Mouse (Mus musculus) left cerebral cortex, adult 6 months (tissue): Measurements from ENCODE around the gene Ttc30a2. TPM values are rescaled to one million over a fixed set of nuclear protein-coding genes. Genes with fewer than 3 reads are reported as not detected.

Experiments used
- long read RNA-seq, 2 experiments: library from polyadenylated mRNA; unstranded; transcript quantifications; one replicate each; pipeline ENCODE4 v2.0.0; 2019 to 2020
- polyA plus RNA-seq: library from polyadenylated mRNA; unstranded; fragments of <200 nt; fragmentation: Nextera tagmentation; gene quantifications from 2 replicates; pipeline ENCODE4 v1.2.3, GENCODE M21; 2021

The Ttc30a2 gene
- 0.14 TPM in 1 of 2 replicates, not detected in the other for polyA plus RNA-seq
- long read RNA-seq, experiment 1: 0 reads
- long read RNA-seq, experiment 2: 0 reads

DNA sequence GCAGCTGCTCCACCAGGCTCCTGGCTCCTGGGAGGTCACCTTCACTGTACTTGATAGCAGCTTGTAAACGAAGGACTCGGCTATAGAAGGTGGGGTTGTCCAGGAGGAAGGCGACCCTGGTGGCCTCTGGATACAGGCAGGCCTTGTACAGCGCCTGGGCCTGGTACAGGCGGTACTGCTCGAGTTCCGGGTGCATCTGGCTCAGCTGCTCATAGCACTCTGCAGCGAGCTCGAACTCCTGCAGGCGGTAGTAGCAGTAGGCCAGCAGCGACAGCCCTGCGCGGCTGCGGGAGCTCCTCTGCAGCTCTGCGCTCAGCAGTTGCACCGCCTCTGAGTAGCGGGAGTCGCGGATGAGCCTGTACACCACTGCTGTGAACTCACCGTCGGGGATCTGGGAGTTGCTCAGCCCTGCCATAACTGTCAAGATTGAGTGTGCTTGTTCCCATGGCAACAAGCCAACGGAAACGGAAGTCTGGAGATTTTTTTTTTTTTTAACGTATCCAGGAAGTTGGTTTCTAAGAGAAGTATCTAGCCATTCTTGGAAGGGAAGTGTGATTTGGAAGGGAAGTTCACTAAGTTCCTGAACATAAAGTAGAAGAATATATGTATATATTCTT is at the start of gene Ttc30a2:
TSS of gene Ttc30a2 (minus strand) at position 419 of the 617 bp plus-strand sequence.

DNA sequence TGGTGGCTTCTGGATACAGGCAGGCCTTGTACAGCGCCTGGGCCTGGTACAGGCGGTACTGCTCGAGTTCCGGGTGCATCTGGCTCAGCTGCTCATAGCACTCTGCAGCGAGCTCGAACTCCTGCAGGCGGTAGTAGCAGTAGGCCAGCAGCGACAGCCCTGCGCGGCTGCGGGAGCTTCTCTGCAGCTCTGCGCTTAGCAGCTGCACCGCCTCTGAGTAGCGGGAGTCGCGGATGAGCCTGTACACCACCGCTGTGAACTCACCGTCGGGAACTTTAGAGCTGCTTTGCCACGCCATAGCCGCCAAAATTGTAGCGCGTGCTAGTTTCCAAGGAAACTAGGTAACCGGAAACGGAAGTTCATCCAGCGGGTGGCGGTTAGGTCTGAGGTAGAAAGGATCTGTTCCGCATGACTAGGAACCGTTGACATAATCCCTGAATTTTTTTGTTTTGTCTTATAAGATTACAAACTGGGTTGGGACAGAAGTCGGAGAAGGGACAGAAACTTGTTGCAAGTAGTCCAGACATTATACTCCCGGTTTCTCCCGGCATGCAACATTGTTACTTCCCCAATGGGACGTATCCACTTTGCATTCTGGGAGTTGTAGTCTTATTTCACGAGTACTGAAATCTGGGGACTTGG is 3.6 kb upstream of the Ttc30a2 start, which contains the start of gene Ttc30a1:
TSS of gene Ttc30a1 (minus strand) at position 528 of the 642 bp plus-strand sequence.

DNA sequence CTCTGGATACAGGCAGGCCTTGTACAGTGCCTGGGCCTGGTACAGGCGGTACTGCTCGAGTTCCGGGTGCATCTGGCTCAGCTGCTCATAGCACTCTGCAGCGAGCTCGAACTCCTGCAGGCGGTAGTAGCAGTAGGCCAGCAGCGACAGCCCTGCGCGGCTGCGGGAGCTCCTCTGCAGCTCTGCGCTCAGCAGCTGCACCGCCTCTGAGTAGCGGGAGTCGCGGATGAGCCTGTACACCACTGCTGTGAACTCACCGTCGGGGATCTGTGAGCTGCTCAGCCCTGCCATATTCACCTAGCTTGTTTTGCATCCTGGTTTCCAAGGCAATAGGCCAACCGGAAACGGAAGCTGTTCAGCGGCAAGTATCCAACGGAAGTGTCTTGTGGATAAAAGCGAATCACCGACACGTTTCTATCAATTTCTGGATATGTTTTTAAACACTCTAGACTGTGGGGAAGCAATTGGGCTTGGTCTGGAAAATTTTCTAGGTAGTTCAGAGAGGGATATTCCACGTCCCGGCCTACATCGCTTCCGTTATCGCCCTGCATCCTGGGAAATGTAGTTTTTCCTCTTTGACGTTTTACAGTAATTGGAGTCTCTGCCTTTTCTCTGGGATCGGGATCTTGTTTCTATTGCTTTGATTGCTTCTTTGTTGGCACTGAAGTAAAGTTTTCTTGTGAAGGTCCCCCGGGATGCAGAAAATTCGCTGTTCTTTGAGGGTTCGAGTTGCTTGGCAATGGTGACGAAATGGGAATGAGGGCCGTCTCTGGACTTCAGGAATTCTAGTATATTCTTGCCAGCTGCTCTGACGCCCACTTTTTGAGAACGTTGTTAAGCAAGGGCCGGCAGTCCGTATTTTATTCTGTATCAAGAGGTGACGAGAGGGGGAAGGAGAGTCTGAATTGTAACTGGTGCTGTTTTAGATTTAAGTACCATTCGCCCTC is 39.6 kb downstream of the Ttc30a2 start, which contains the start of gene Ttc30b:
TSS of gene Ttc30b (minus strand) at position 469 of the 947 bp plus-strand sequence.

Other genes with a start within 250 kb of the Ttc30a2 start
- 2.6 and 5.6 TPM in 2 replicates for gene Agps, start 146.0 kb downstream of the Ttc30a2 start, polyA plus RNA-seq
- 11.8 and 16.3 TPM in 2 replicates for gene Ttc30b, start 39.6 kb downstream of the Ttc30a2 start, polyA plus RNA-seq
- gene Ttc30a1, start 3.8 kb upstream of the Ttc30a2 start, polyA plus RNA-seq: 2.3 and 3.2 TPM in 2 replicates